Mouse (Mus musculus) intestine, postnatal 0 days (tissue): ENCODE results near the gene Fam13c. TPM values are rescaled to one million over a fixed set of nuclear protein-coding genes. Genes with fewer than 3 reads are reported as not detected.

Experiments used
- ATAC-seq: fragments of 200-750 bp; cut with Nextera tagmentation; 2 replicates; pipeline ENCODE4 v1.8.0; 2017; ENCODE audit warnings: mild to moderate bottlenecking, moderate TSS enrichment, moderate library complexity
- H3K27ac ChIP-seq: fragments of 300-500 bp; sonication (generic); 2 replicates; pipeline ENCODE4 v1.5.1; 2014; ENCODE audit warnings: mild to moderate bottlenecking, low read depth, low read length, moderate library complexity
- H3K27me3 ChIP-seq: fragments of 300-500 bp; sonication (generic); replicated peaks from 2 replicates; pipeline ENCODE4 v1.6.1; 2014; ENCODE audit warnings: low read length, mixed read lengths; ENCODE audit not compliant: control insufficient read depth, insufficient read depth
- H3K36me3 ChIP-seq: fragments of 300-500 bp; sonication (generic); 2 replicates; pipeline ENCODE4 v1.6.1; 2014; ENCODE audit warnings: mild to moderate bottlenecking, moderate library complexity; ENCODE audit not compliant: control insufficient read depth, insufficient read depth
- H3K4me1 ChIP-seq: fragments of 300-500 bp; sonication (generic); replicated peaks from 2 replicates; pipeline ENCODE4 v1.6.1; 2014; ENCODE audit warnings: antibody characterized with exemption, low read length, mixed read lengths; ENCODE audit not compliant: control insufficient read depth, insufficient read depth
- H3K4me2 ChIP-seq: fragments of 300-500 bp; sonication (generic); replicated peaks from 2 replicates; pipeline ENCODE4 v1.6.1; 2014; ENCODE audit warnings: low read depth, mild to moderate bottlenecking, moderate library complexity
- H3K4me3 ChIP-seq: fragments of 300-500 bp; sonication (generic); 2 replicates; pipeline ENCODE4 v1.5.1; 2014; ENCODE audit warnings: low read depth, low read length
- H3K9ac ChIP-seq: fragments of 300-500 bp; sonication (generic); 2 replicates; pipeline ENCODE4 v1.6.1; 2014; ENCODE audit warnings: mild to moderate bottlenecking, low read depth, low read length
- H3K9me3 ChIP-seq: fragments of 300-500 bp; sonication (generic); 2 replicates; pipeline ENCODE4 v1.6.1; 2016; ENCODE audit warnings: mixed run types; ENCODE audit not compliant: control insufficient read depth
- CTCF ChIP-seq: sonication (generic); IDR thresholded peaks from 2 replicates; pipeline ENCODE4 v1.5.1; 2016; ENCODE audit warnings: low read depth, mild to moderate bottlenecking, control low read depth, antibody characterized with exemption, moderate library complexity
- WGBS: fragments of 180-500 bp; shearing (Covaris S2); extraction: QIAGEN DNeasy Blood & Tissue Kit; methylation state at CpG from one replicate; pipeline ENCODE4 v1.1.7; 2014; 5-methylcytosine and 5-hydroxymethylcytosine counted together
- polyA plus RNA-seq: library from polyadenylated mRNA; unstranded; fragments of >200 nt; fragmentation: Nextera tagmentation; extraction: Ambion mirVana; gene quantifications from 2 replicates; pipeline ENCODE4 v1.2.1, GENCODE M21; 2015

The Fam13c gene
- polyA plus RNA-seq, 1 experiment from 2014 or later = 2.9 TPM

- Histone ChIP-seq H3K4me3 (no peak overlapping the region), H3K4me1 (no peaks in the 10 kb centered on the region), H3K27ac (no peak overlapping the region), H3K9me3 (no peaks in the 10 kb centered on the region), H3K9ac (no peak overlapping the region), H3K27me3 (no peaks in the 10 kb centered on the region), H3K4me2 (no peak overlapping the region), H3K36me3 (no peaks in the 10 kb centered on the region)
- ATAC-seq = no peak
- no peak for TF ChIP-seq CTCF
- WGBS = 56% methylated on average over 7 of the region's 7 CpGs
These were observed 141.4 kb downstream of the Fam13c start for GRCm38 (mm10) chr10:70581556-70582211.

- WGBS = 89% methylated on average over 1 of the region's 1 CpGs
- no peaks in the 10 kb centered on the region for H3K36me3 ChIP-seq
- H3K27ac ChIP-seq = no peak overlapping the region
- ATAC-seq = no peak
- no peaks in the 10 kb centered on the region for H3K27me3 ChIP-seq
- H3K9ac ChIP-seq = no peak overlapping the region
- H3K4me1 ChIP-seq = no peaks in the 10 kb centered on the region
- H3K9me3 ChIP-seq = no peaks in the 10 kb centered on the region
- no peak for TF ChIP-seq CTCF
- no peak overlapping the region for H3K4me2 ChIP-seq
- H3K4me3 ChIP-seq = no peak overlapping the region
These were observed 143.9 kb downstream of the Fam13c start for GRCm38 (mm10) chr10:70584171-70584570.

- H3K9me3 ChIP-seq = no peaks in the 10 kb centered on the region
- no peaks in the 10 kb centered on the region for H3K27me3 ChIP-seq
- no peak overlapping the region for H3K9ac ChIP-seq
- no peak overlapping the region for H3K27ac ChIP-seq
- no peak for TF ChIP-seq CTCF
- H3K4me2 ChIP-seq = no peak overlapping the region
- no peak for ATAC-seq
- no peaks in the 10 kb centered on the region for H3K36me3 ChIP-seq
- no peak overlapping the region for H3K4me3 ChIP-seq
- 60% methylated on average over 3 of the region's 3 CpGs for WGBS
- no peaks in the 10 kb centered on the region for H3K4me1 ChIP-seq
These were observed 146.7 kb downstream of the Fam13c start for GRCm38 (mm10) chr10:70586876-70587405.

- Histone ChIP-seq H3K9me3 (no peaks in the 10 kb centered on the region), H3K4me2 (no peak overlapping the region), H3K36me3 (no peaks in the 10 kb centered on the region), H3K9ac (no peak overlapping the region), H3K27ac (no peak overlapping the region), H3K27me3 (peaks cover 11% of the 10 kb centered on the region; the same call in 1 of the 2 replicates), H3K4me1 (peaks cover 4% of the 10 kb centered on the region; the same call in 1 of the 2 replicates), H3K4me3 (no peak overlapping the region)
- no peak for ATAC-seq
- WGBS = 45% methylated on average over 1 of the region's 1 CpGs
- peak; percentile 53 for TF ChIP-seq CTCF
These were observed 153.7 kb downstream of the Fam13c start for GRCm38 (mm10) chr10:70594007-70594406.

GRCm38 (mm10) chr10:70598081-70598515 lies 157.8 kb downstream of the Fam13c start:
- TF ChIP-seq CTCF = no peak
- Histone ChIP-seq H3K27me3 (peaks cover 23% of the 10 kb centered on the region), H3K9me3 (no peaks in the 10 kb centered on the region), H3K36me3 (no peaks in the 10 kb centered on the region), H3K27ac (no peak overlapping the region), H3K4me1 (peaks cover 4% of the 10 kb centered on the region; the same call in 1 of the 2 replicates), H3K4me2 (peak overlapping the region; percentile 94), H3K9ac (no peak overlapping the region), H3K4me3 (peak overlapping the region; percentile 58; the same call in 1 of the 2 replicates)
- WGBS = 21% methylated on average over 10 of the region's 10 CpGs
- no peak for ATAC-seq

- WGBS = 1% methylated on average over 48 of the region's 48 CpGs
- ATAC-seq = peak; percentile 15; the same call in 1 of the 2 replicates
- H3K4me3 ChIP-seq = peak overlapping the region; percentile 58
- peaks cover 23% of the 10 kb centered on the region for H3K27me3 ChIP-seq
- H3K4me2 ChIP-seq = peak overlapping the region; percentile 94
- no peaks in the 10 kb centered on the region for H3K36me3 ChIP-seq
- no peak overlapping the region for H3K27ac ChIP-seq
- H3K4me1 ChIP-seq = peaks cover 4% of the 10 kb centered on the region; the same call in 1 of the 2 replicates
- no peaks in the 10 kb centered on the region for H3K9me3 ChIP-seq
- H3K9ac ChIP-seq = no peak overlapping the region
- TF ChIP-seq CTCF = no peak
These were observed 158.3 kb downstream of the Fam13c start for GRCm38 (mm10) chr10:70598516-70599125.
